Mouse (Mus musculus): ENCODE results near the gene Usp27x.

Usp27x gene

GRCm38 (mm10) chrX:7375716-7376480, at the start of gene Usp27x:
Gene Usp27x, minus strand, starts transcription at chrX:7375830.
- peak; percentile 15 for DNase-seq (ENCODE audit: low spot score)

- no peak for DNase-seq (ENCODE audit: low spot score)
Measured at GRCm38 (mm10) chrX:7422691-7423111, 47.1 kb upstream of the Usp27x start.

- no peak for DNase-seq (ENCODE audit: low spot score)
Measured at GRCm38 (mm10) chrX:7422166-7422565, 46.5 kb upstream of the Usp27x start.

- DNase-seq (ENCODE audit: low spot score), result no peak
Measured at GRCm38 (mm10) chrX:7421016-7421415, 45.4 kb upstream of the Usp27x start.

GRCm38 (mm10) chrX:7416178-7416871, 40.7 kb upstream of the Usp27x start:
- DNase-seq (ENCODE audit: low spot score), result no peak

GRCm38 (mm10) chrX:7415308-7415707, 39.7 kb upstream of the Usp27x start:
- DNase-seq (ENCODE audit: low spot score), result no peak

GRCm38 (mm10) chrX:7412239-7413033, 36.8 kb upstream of the Usp27x start:
- DNase-seq (ENCODE audit: low spot score), result no peak

- DNase-seq (ENCODE audit: low spot score), result no peak
Measured at GRCm38 (mm10) chrX:7376586-7376985, 956 bp upstream of the Usp27x start.

GRCm38 (mm10) chrX:7375322-7375715, 311 bp downstream of the Usp27x start:
- no peak for DNase-seq (ENCODE audit: low spot score)

GRCm38 (mm10) chrX:7325455-7325854, 50.2 kb downstream of the Usp27x start:
- DNase-seq (ENCODE audit: low spot score), result no peak

GRCm38 (mm10) chrX:7322288-7322687, 53.3 kb downstream of the Usp27x start:
- DNase-seq (ENCODE audit: low spot score), result peak; percentile 10
